Mouse (Mus musculus) megakaryocyte-erythroid progenitor cell, adult 5-6 weeks (primary cell): ENCODE results near the gene Itih2. TPM values are rescaled to one million over a fixed set of nuclear protein-coding genes. Genes with fewer than 3 reads are reported as not detected.
A peak's percentile ranks its signal among the peaks of the same experiment; 100 is the strongest.

Experiments used
- ATAC-seq: replicated peaks from 2 replicates; pipeline ENCODE4 v1.8.0; 2016; ENCODE audit warnings: mild to moderate bottlenecking, inconsistent platforms; ENCODE audit not compliant: severe bottlenecking, poor library complexity, low FRiP score, low TSS enrichment
- total RNA-seq, 2 experiments: library from RNA; stranded (forward) in 1 of 2; stranded (reverse) in 1 of 2; fragments of 200-1000, 215-1000 nt in 1 of 2; fragments of >200 nt in 1 of 2; fragmentation: Nextera tagmentation in 1 of 2; gene quantifications; 2 replicates each; pipeline ENCODE4 v1.2.3; 2014 to 2017

Itih2 gene
- total RNA-seq (2014; fragmentation: Nextera tagmentation) (not detected in 2 replicates), total RNA-seq (2017) (not detected in 2 replicates)

GRCm38 (mm10) chr2:10131296-10131695 lies at the start of gene Itih2:
Gene Itih2, minus strand, starts transcription at chr2:10131396.
- no peak for ATAC-seq

- ATAC-seq, result no peak
Measured at GRCm38 (mm10) chr2:10169991-10170390, 38.8 kb upstream of the Itih2 start.

GRCm38 (mm10) chr2:10168016-10168415 lies 36.8 kb upstream of the Itih2 start:
- ATAC-seq, result no peak

- ATAC-seq, result peak; percentile 69
Measured at GRCm38 (mm10) chr2:10167283-10167682, 36.1 kb upstream of the Itih2 start.

GRCm38 (mm10) chr2:10166635-10167034 lies 35.4 kb upstream of the Itih2 start:
- ATAC-seq, result peak; percentile 69

- ATAC-seq, result no peak
Measured at GRCm38 (mm10) chr2:10162011-10162410, 30.8 kb upstream of the Itih2 start.

- ATAC-seq, result no peak
Measured at GRCm38 (mm10) chr2:10157184-10157583, 26.0 kb upstream of the Itih2 start.

GRCm38 (mm10) chr2:10153201-10154075 lies 22.2 kb upstream of the Itih2 start, which contains the start of gene Itih5:
Gene Itih5, plus strand, starts transcription at chr2:10153571.
- ATAC-seq, result peak; percentile 96

GRCm38 (mm10) chr2:10152590-10152989 lies 21.4 kb upstream of the Itih2 start:
- no peak for ATAC-seq

- no peak for ATAC-seq
Measured at GRCm38 (mm10) chr2:10147176-10147575, 16.0 kb upstream of the Itih2 start.

GRCm38 (mm10) chr2:10145514-10145913 lies 14.3 kb upstream of the Itih2 start:
- ATAC-seq, result no peak

GRCm38 (mm10) chr2:10142472-10143454 lies 11.6 kb upstream of the Itih2 start:
- ATAC-seq, result peak; percentile 100

- ATAC-seq, result no peak
Measured at GRCm38 (mm10) chr2:10140456-10140855, 9.3 kb upstream of the Itih2 start.

- no peak for ATAC-seq
Measured at GRCm38 (mm10) chr2:10137320-10137719, 6.1 kb upstream of the Itih2 start.

GRCm38 (mm10) chr2:10133941-10134340 lies 2.7 kb upstream of the Itih2 start:
- ATAC-seq, result no peak

GRCm38 (mm10) chr2:10132128-10132527 lies 932 bp upstream of the Itih2 start:
- no peak for ATAC-seq

- ATAC-seq, result no peak
Measured at GRCm38 (mm10) chr2:10130341-10130990, 730 bp downstream of the Itih2 start.

- no peak for ATAC-seq
Measured at GRCm38 (mm10) chr2:10128571-10128970, 2.6 kb downstream of the Itih2 start.

- no peak for ATAC-seq
Measured at GRCm38 (mm10) chr2:10127471-10127870, 3.7 kb downstream of the Itih2 start.
